Mouse (Mus musculus) cortical plate, adult 2 months (tissue): ENCODE data around the gene Fgl2.

Experiments used
- CTCF ChIP-seq: fragments of 200-500 bp; IDR thresholded peaks from 2 replicates; pipeline ENCODE4 v1.5.1; 2011; ENCODE audit warnings: mild to moderate bottlenecking, control low read depth, low read length; ENCODE audit not compliant: insufficient read depth; ENCODE audit errors: extremely low read depth
- POLR2A ChIP-seq: fragments of 200-500 bp; IDR thresholded peaks from 2 replicates; pipeline ENCODE4 v1.6.1; 2011; ENCODE audit warnings: mild to moderate bottlenecking, low read length, control low read depth; ENCODE audit not compliant: insufficient read depth; ENCODE audit errors: extremely low read depth

GRCm38 (mm10) chr5:21329672-21330665, 42.5 kb upstream of the Fgl2 start:
- TF ChIP-seq POLR2A, result no peak
- TF ChIP-seq CTCF, result no peak
